In the genomic region with DNA sequence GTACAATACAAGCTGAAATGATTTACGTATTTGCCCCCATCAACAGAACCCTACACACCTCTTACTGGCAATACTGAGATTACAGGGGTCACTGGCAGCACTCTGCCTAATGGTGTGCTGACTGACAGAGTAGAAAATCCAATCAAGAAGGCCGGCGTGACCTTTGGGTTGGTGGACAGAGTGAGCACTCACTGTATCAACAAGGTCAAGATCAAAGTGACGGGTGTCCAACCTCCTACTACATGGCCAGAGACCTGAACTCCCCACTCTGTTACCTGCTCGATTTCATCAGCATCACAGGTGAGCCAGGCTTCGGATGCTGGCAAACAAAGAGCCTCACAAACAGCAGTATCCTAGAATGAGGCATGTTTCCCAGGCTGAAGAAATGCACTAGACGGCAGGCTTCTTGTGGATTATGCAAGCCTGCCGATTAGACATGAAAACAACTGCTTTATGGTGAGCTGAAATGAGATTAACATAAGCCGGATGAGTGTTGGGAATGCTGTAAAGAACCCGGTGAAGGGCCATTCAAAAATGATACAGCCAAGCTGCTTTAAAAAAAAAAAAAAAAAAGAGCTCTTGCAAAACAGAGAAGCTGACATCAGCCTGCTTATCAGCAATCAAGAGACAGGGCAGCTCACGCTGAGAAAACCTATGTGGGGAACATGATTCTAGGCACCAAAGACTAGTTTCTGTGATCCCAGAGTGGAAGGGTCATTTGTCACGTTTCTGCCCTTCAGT, we compare ENCODE assay signal across 9 mouse cellular contexts.
DNase-seq lines count a peak whose midpoint lies in the region; ATAC-seq and TF ChIP-seq lines count a peak whose summit lies in the region.
"Had no signal": no experiment of that assay in that cellular context is flagged by ENCODE, and none has a peak within 500 bp of the region (broad histone marks: within the 10 kb centered on the region; RNA-seq: fewer than 3 reads in every experiment).

No protein-coding gene starts in this region.

- no peak for TF ChIP-seq POLR2A in olfactory bulb, adult 2 months (IDR thresholded peaks at IDR 0.05; ENCODE audit: insufficient read depth, low read depth, low read length)

- H3K27me3 ChIP-seq in liver, embryonic 12.5 days (replicated peaks), result no peaks in the 10 kb centered on the region
- H3K27me3 ChIP-seq in kidney, postnatal 0 days (ENCODE audit: insufficient read depth, low read length), result no peaks in the 10 kb centered on the region

- H3K9ac ChIP-seq in liver, embryonic 12.5 days, result no peak overlapping the region
- H3K9ac ChIP-seq in kidney, postnatal 0 days (ENCODE audit: low read depth, low read length), result no peak overlapping the region

- ATAC-seq in liver, embryonic 12.5 days, result peak; percentile 55
- ATAC-seq in kidney, postnatal 0 days (replicated peaks; ENCODE audit: low FRiP score, low read depth), result no peak

- H3K9me3 ChIP-seq in liver, embryonic 12.5 days (replicated peaks), result no peaks in the 10 kb centered on the region
- no peaks in the 10 kb centered on the region for H3K9me3 ChIP-seq in kidney, postnatal 0 days (replicated peaks; ENCODE audit: low read length)

- H3K4me2 ChIP-seq in liver, embryonic 12.5 days, result no peak overlapping the region
- H3K4me2 ChIP-seq in kidney, postnatal 0 days (ENCODE audit: low read length), result no peak overlapping the region

- H3K36me3 ChIP-seq in liver, embryonic 12.5 days, result no peaks in the 10 kb centered on the region
- H3K36me3 ChIP-seq in kidney, postnatal 0 days (ENCODE audit: insufficient read depth, low read length), result no peaks in the 10 kb centered on the region

- H3K27ac ChIP-seq in liver, embryonic 12.5 days, result no peak overlapping the region
- no peak overlapping the region for H3K27ac ChIP-seq in kidney, postnatal 0 days
- peak overlapping the region; percentile 67 for H3K27ac ChIP-seq in olfactory bulb, adult 2 months (ENCODE audit: insufficient read depth, low read depth, low read length)

- 0 out of 2 replicates have a peak, but pooled peaks cover 12% of the 10 kb centered on the region for H3K4me1 ChIP-seq in liver, embryonic 12.5 days
- H3K4me1 ChIP-seq in kidney, postnatal 0 days (replicated peaks; ENCODE audit: insufficient read depth, low read length), result 0 out of 2 replicates have a peak, but pooled peaks cover 3% of the 10 kb centered on the region
- peaks cover 9% of the 10 kb centered on the region for H3K4me1 ChIP-seq in olfactory bulb, adult 2 months (ENCODE audit: control insufficient read depth, insufficient read depth, low read length)

- no peak overlapping the region for H3K4me3 ChIP-seq in liver, embryonic 12.5 days
- H3K4me3 ChIP-seq in kidney, postnatal 0 days (replicated peaks; ENCODE audit: low read depth, low read length), result no peak overlapping the region
- H3K4me3 ChIP-seq in olfactory bulb, adult 2 months (ENCODE audit: insufficient read depth, low read depth, low read length), result no peak overlapping the region

- WGBS in liver, embryonic 12.5 days (ENCODE audit: insufficient replicate concordance), result 56% methylated on average over 12 of the region's 12 CpGs
- 37% methylated on average over 12 of the region's 12 CpGs for WGBS in kidney, postnatal 0 days
- 49% methylated on average over 12 of the region's 12 CpGs for WGBS in olfactory bulb, adult 2 months

- TF ChIP-seq CTCF in kidney, postnatal 0 days (IDR thresholded peaks at IDR 0.05; ENCODE audit: low read depth), result no peak
- TF ChIP-seq CTCF in olfactory bulb, adult 2 months (IDR thresholded peaks at IDR 0.05; ENCODE audit: insufficient read depth, low read depth, low read length), result no peak

- DNase-seq in liver, result no peak
- DNase-seq in embryo, embryonic 9.5 days (ENCODE audit: extremely low spot score), result peak; percentile 43
- DNase-seq in kidney, postnatal 0 days (ENCODE audit: low spot score), result peak; percentile 35
- DNase-seq in cerebellum, adult 8-10 months, result no peak
- DNase-seq in layer of hippocampus, postnatal 10 days (ENCODE audit: low spot score in 2 of 2), result no peak
- no peak for DNase-seq in spleen, adult 18-20 months
- DNase-seq: gastrocnemius, postnatal 36 days had no signal

Comparison
In these comparisons a context has a peak if more than half of its experiments do, and no peak if none do; other contexts are left out.
1. DNase-seq: peak in embryo, embryonic 9.5 days (single experiment) and kidney, postnatal 0 days (single experiment); none in liver (single experiment), cerebellum, adult 8-10 months (single experiment), layer of hippocampus, postnatal 10 days (0 of 2) and spleen, adult 18-20 months (0 of 2).